Mouse (Mus musculus): ENCODE results near the gene Zic1.

GRCm38 (mm10) chr9:91378411-91379299 lies 13.0 kb upstream of the Zic1 start:
- TF ChIP-seq CTCF (IDR thresholded peaks at IDR 0.05; ENCODE audit: low read depth) = no peak
- TF ChIP-seq EP300 (optimal IDR thresholded peaks at IDR 0.05) = no peak

Measured in stomach, postnatal 0 days (tissue).